8 mouse cellular contexts compared by ENCODE assay signal in genomic region chr7:41499389-41500049, GRCm38 (mm10). TPM values are rescaled to one million over a fixed set of nuclear protein-coding genes. Genes with fewer than 3 reads are reported as not detected.
A peak's percentile ranks its signal among the peaks of the same experiment; 100 is the strongest.
DNase-seq lines count a peak whose midpoint lies in the region; ATAC-seq and TF ChIP-seq lines count a peak whose summit lies in the region.

Gm20449 (minus strand) TSS chr7:41499417.
AW146154 (minus strand) TSS chr7:41499890.

- no peaks in the 10 kb centered on the region for H3K27me3 ChIP-seq in G1E (ENCODE audit: insufficient read depth, low read length)
- no peaks in the 10 kb centered on the region for H3K27me3 ChIP-seq in forebrain, embryonic 16.5 days (replicated peaks; ENCODE audit: control insufficient read depth, insufficient read depth, low read length)
- H3K27me3 ChIP-seq in lung, embryonic 14.5 days (ENCODE audit: insufficient read depth, low read length) = no peaks in the 10 kb centered on the region
- H3K27me3 ChIP-seq in thymus, adult 2 months (ENCODE audit: control insufficient read depth, insufficient read depth, low read length) = no peaks in the 10 kb centered on the region

- DNase-seq in G1E (ENCODE audit: low spot score) = peak; percentile 81
- DNase-seq in cerebellum, adult 18-20 months = peak; percentile 99 to 100
- peak; percentile 99 for DNase-seq in heart, postnatal 36 days
- DNase-seq in layer of hippocampus, adult 2 months (ENCODE audit: low spot score in 2 of 2) = peak; percentile 99
- peak; percentile 95 for DNase-seq in lung, embryonic 14.5 days
- peak; percentile 99 for DNase-seq in thymus, adult 2 months

- no peak for TF ChIP-seq CTCF in G1E (IDR thresholded peaks at IDR 0.05; ENCODE audit: low read depth, low read length)
- TF ChIP-seq CTCF in layer of hippocampus, adult 2 months (conservative IDR thresholded peaks at IDR 0.05) = peak; percentile 33; the same call in 1 of the 2 replicates
- 0 out of 2 replicates have a peak, but pooled peaks have one; percentile 2 for TF ChIP-seq CTCF in lung, embryonic 14.5 days (IDR thresholded peaks at IDR 0.05; ENCODE audit: low read depth)
- no peak for TF ChIP-seq CTCF in olfactory bulb, adult 2 months (IDR thresholded peaks at IDR 0.05; ENCODE audit: insufficient read depth, low read depth, low read length)
- no peak for TF ChIP-seq CTCF in thymus, adult 2 months (IDR thresholded peaks at IDR 0.05; ENCODE audit: borderline replicate concordance, control insufficient read depth, extremely low read depth, insufficient read depth, low read length, poor library complexity)

- peak within 1 kb of the TSS; percentile 62 for H3K9ac ChIP-seq in forebrain, embryonic 16.5 days (replicated peaks; ENCODE audit: low read depth, low read length)
- H3K9ac ChIP-seq in lung, embryonic 14.5 days = peak within 1 kb of the TSS; percentile 56

- intact Hi-C loops in heart, postnatal 36 days (cut with DNase I) = loop anchor here (1.0 to 10.0 kb wide), 4 partner anchors 98 to 1795 kb away; partner anchors contain the start of genes 2610021A01Rik and AI987944

- peak within 1 kb of the TSS; percentile 75 for H3K4me3 ChIP-seq in G1E (ENCODE audit: low read depth, low read length)
- peak within 1 kb of the TSS; percentile 78 for H3K4me3 ChIP-seq in forebrain, embryonic 16.5 days (replicated peaks; ENCODE audit: low read length)
- H3K4me3 ChIP-seq in layer of hippocampus, adult 2 months = peak within 1 kb of the TSS; percentile 80
- peak within 1 kb of the TSS; percentile 57 for H3K4me3 ChIP-seq in lung, embryonic 14.5 days (ENCODE audit: low read depth, low read length)
- H3K4me3 ChIP-seq in olfactory bulb, adult 2 months (ENCODE audit: insufficient read depth, low read depth, low read length) = peak within 1 kb of the TSS; percentile 51
- H3K4me3 ChIP-seq in thymus, adult 2 months (ENCODE audit: control insufficient read depth, insufficient read depth, low read length) = peak within 1 kb of the TSS; percentile 59

- H3K4me2 ChIP-seq in forebrain, embryonic 16.5 days (ENCODE audit: low read length) = peak within 1 kb of the TSS; percentile 81
- H3K4me2 ChIP-seq in lung, embryonic 14.5 days = peak within 1 kb of the TSS; percentile 76

- TF ChIP-seq POLR2A in olfactory bulb, adult 2 months (IDR thresholded peaks at IDR 0.05; ENCODE audit: insufficient read depth, low read depth, low read length) = peak; percentile 31; the same call in 1 of the 2 replicates
- no peak for TF ChIP-seq POLR2A in thymus, adult 2 months (IDR thresholded peaks at IDR 0.05; ENCODE audit: control insufficient read depth, extremely low read depth, insufficient read depth, low read length, poor library complexity)

- H3K4me1 ChIP-seq in G1E (ENCODE audit: insufficient read depth, low read depth, low read length) = peaks cover 14% of the 10 kb centered on the region
- H3K4me1 ChIP-seq in forebrain, embryonic 16.5 days (replicated peaks; ENCODE audit: control insufficient read depth, insufficient read depth, low read length) = no peaks in the 10 kb centered on the region
- no peaks in the 10 kb centered on the region for H3K4me1 ChIP-seq in lung, embryonic 14.5 days (ENCODE audit: insufficient read depth)
- no peaks in the 10 kb centered on the region for H3K4me1 ChIP-seq in olfactory bulb, adult 2 months (ENCODE audit: control insufficient read depth, insufficient read depth, low read length)
- no peaks in the 10 kb centered on the region for H3K4me1 ChIP-seq in thymus, adult 2 months (replicated peaks; ENCODE audit: control insufficient read depth, insufficient read depth, low read length)

- 0 out of 2 replicates have a peak, but pooled peaks cover under 1% of the 10 kb centered on the region for H3K9me3 ChIP-seq in G1E (replicated peaks)
- no peaks in the 10 kb centered on the region for H3K9me3 ChIP-seq in forebrain, embryonic 16.5 days (ENCODE audit: control insufficient read depth, low read length)
- 0 out of 2 replicates have a peak, but pooled peaks cover 2% of the 10 kb centered on the region for H3K9me3 ChIP-seq in lung, embryonic 14.5 days (ENCODE audit: low read depth, low read length)

- WGBS in forebrain, embryonic 16.5 days = 0% methylated on average over 18 of the region's 18 CpGs
- WGBS in lung, embryonic 14.5 days = under 1% methylated on average over 18 of the region's 18 CpGs
- WGBS in olfactory bulb, adult 2 months = 0% methylated on average over 18 of the region's 18 CpGs
- under 1% methylated on average over 18 of the region's 18 CpGs for WGBS in thymus, adult 2 months

- ATAC-seq in G1E (ENCODE audit: extremely low read depth, insufficient number of reproducible peaks, low FRiP score, poor library complexity, severe bottlenecking) = peak; percentile 94
- ATAC-seq in forebrain, embryonic 16.5 days = peak; percentile 99
- peak; percentile 99 for ATAC-seq in lung, embryonic 14.5 days (ENCODE audit: insufficient read depth)

- H3K36me3 ChIP-seq in G1E (replicated peaks) = peaks cover 15% of the 10 kb centered on the region
- H3K36me3 ChIP-seq in forebrain, embryonic 16.5 days (ENCODE audit: control insufficient read depth, insufficient read depth) = no peaks in the 10 kb centered on the region; the same call in 1 of the 2 replicates
- H3K36me3 ChIP-seq in lung, embryonic 14.5 days (ENCODE audit: insufficient read depth) = peaks cover 2% of the 10 kb centered on the region; the same call in 1 of the 2 replicates
- no peaks in the 10 kb centered on the region for H3K36me3 ChIP-seq in thymus, adult 2 months (ENCODE audit: control insufficient read depth, insufficient read depth, low read length)

- peak within 1 kb of the TSS; percentile 58; the same call in 1 of the 2 replicates for H3K27ac ChIP-seq in forebrain, embryonic 16.5 days (ENCODE audit: low read length)
- peak within 1 kb of the TSS; percentile 86 for H3K27ac ChIP-seq in layer of hippocampus, adult 2 months
- peak within 1 kb of the TSS; percentile 52 for H3K27ac ChIP-seq in lung, embryonic 14.5 days (ENCODE audit: low read depth)
- H3K27ac ChIP-seq in olfactory bulb, adult 2 months (ENCODE audit: insufficient read depth, low read depth, low read length) = no peak within 1 kb of the TSS
- peak within 1 kb of the TSS; percentile 52 for H3K27ac ChIP-seq in thymus, adult 2 months (ENCODE audit: control insufficient read depth, insufficient read depth, low read length)

RNA-seq across cellular contexts. Expression of gene Gm20449, which starts in this region (rescaled TPM):
- total RNA-seq in G1E (2014; fragmentation: Nextera tagmentation) (not detected in 2 replicates), G1E (2017) (0.05 and 0.06 TPM in 2 replicates)
- not detected in 2 replicates for polyA plus RNA-seq in G1E (2012)
- 0.07 and 0.10 TPM in 2 replicates for polyA plus RNA-seq in forebrain, embryonic 16.5 days (2015; fragmentation: Nextera tagmentation; extraction: Ambion mirVana)
- total RNA-seq in heart, postnatal 36 days (2021) = under 1 TPM in 1 of 2 experiments, not detected in 1; 0.11 TPM
- total RNA-seq in layer of hippocampus, adult 2 months (2021) = under 1 TPM; 0.10 to 0.33 TPM
- polyA plus RNA-seq in lung, embryonic 14.5 days (2014; fragmentation: Nextera tagmentation; extraction: Ambion mirVana) = 0.08 TPM in 1 of 2 replicates, not detected in the other
- not detected in 2 replicates for polyA plus RNA-seq in olfactory bulb, adult 2 months (2012; ENCODE audit: insufficient read depth, insufficient read length, low replicate concordance, missing spikeins)
- 0.11 and 0.17 TPM in 2 replicates for polyA plus RNA-seq in thymus, adult 2 months (2012; rRNA removed)

RNA-seq across cellular contexts. Expression of gene AW146154, which starts in this region (rescaled TPM):
- total RNA-seq in G1E (2014; fragmentation: Nextera tagmentation) (37.9 and 39.8 TPM in 2 replicates), G1E (2017) (25.7 and 27.4 TPM in 2 replicates)
- polyA plus RNA-seq in G1E (2012) = 0.22 and 0.33 TPM in 2 replicates
- polyA plus RNA-seq in forebrain, embryonic 16.5 days (2015; fragmentation: Nextera tagmentation; extraction: Ambion mirVana) = 4.2 and 5.5 TPM in 2 replicates
- total RNA-seq in heart, postnatal 36 days (2021) = 1 to 10 TPM; 5.5 to 6.6 TPM
- 10 to 100 TPM in 1 of 2 experiments, 1 to 10 TPM in 1; 9.9 to 13.5 TPM for total RNA-seq in layer of hippocampus, adult 2 months (2021)
- 11.1 and 11.6 TPM in 2 replicates for polyA plus RNA-seq in lung, embryonic 14.5 days (2014; fragmentation: Nextera tagmentation; extraction: Ambion mirVana)
- polyA plus RNA-seq in olfactory bulb, adult 2 months (2012; ENCODE audit: insufficient read depth, insufficient read length, low replicate concordance, missing spikeins) = not detected in 2 replicates
- polyA plus RNA-seq in thymus, adult 2 months (2012; rRNA removed) = 9.9 and 10.8 TPM in 2 replicates

Comparison
In these comparisons a context has a peak if more than half of its experiments do, and no peak if none do; other contexts are left out.
1. CTCF ChIP-seq: peak in layer of hippocampus, adult 2 months (single experiment) and lung, embryonic 14.5 days (single experiment); none in G1E (single experiment), olfactory bulb, adult 2 months (single experiment) and thymus, adult 2 months (single experiment).
2. Peak in every context shown above with its lines, with median percentiles within 50 percentile points of each other: ATAC-seq, DNase-seq and H3K4me3 ChIP-seq.